In the genomic region with DNA sequence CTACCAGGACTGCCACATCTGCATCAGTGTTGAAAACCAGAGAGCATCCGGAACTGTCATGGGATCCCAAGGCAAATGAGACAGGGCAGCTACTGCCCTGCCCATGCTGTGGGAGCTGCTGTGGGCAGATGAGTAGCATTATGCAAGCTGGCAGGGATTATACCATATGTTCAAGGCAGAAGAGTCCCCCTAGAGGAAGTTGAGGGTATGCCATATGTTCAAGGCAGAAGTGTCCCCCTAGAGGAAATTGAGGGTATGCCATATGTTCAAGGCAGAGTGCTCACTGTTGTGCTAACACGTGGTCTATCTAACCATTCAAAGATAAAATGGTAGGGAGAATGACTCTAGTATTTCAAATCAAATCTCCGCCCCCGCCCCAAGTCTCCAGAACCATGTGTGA, we compare ENCODE assay signal across 8 mouse cellular contexts.
DNase-seq lines count a peak whose midpoint lies in the region; ATAC-seq and TF ChIP-seq lines count a peak whose summit lies in the region.

No protein-coding gene starts in this region.

- no peak overlapping the region for H3K9ac ChIP-seq in forebrain, postnatal 0 days
- no peak overlapping the region for H3K9ac ChIP-seq in forebrain, embryonic 15.5 days (replicated peaks)
- no peak overlapping the region for H3K9ac ChIP-seq in heart, postnatal 0 days (replicated peaks; ENCODE audit: low read depth, low read length)

- 71% methylated on average over 4 of the region's 4 CpGs for WGBS in forebrain, postnatal 0 days
- 71% methylated on average over 4 of the region's 4 CpGs for WGBS in forebrain, embryonic 15.5 days
- 65% methylated on average over 4 of the region's 4 CpGs for WGBS in heart, postnatal 0 days

- H3K36me3 ChIP-seq in forebrain, postnatal 0 days (ENCODE audit: insufficient read depth), result no peaks in the 10 kb centered on the region; the same call in 1 of the 2 replicates
- no peaks in the 10 kb centered on the region for H3K36me3 ChIP-seq in forebrain, embryonic 15.5 days
- H3K36me3 ChIP-seq in heart, postnatal 0 days (replicated peaks; ENCODE audit: control insufficient read depth, insufficient read depth, low read length), result peaks cover 5% of the 10 kb centered on the region; the same call in 1 of the 2 replicates

- H3K9me3 ChIP-seq in forebrain, postnatal 0 days (ENCODE audit: low read length), result no peaks in the 10 kb centered on the region
- H3K9me3 ChIP-seq in forebrain, embryonic 15.5 days, result no peaks in the 10 kb centered on the region
- H3K9me3 ChIP-seq in heart, postnatal 0 days (replicated peaks; ENCODE audit: control insufficient read depth, low read length), result no peaks in the 10 kb centered on the region

- H3K4me3 ChIP-seq in forebrain, postnatal 0 days (ENCODE audit: low read depth, low read length), result no peak overlapping the region
- H3K4me3 ChIP-seq in forebrain, embryonic 15.5 days, result no peak overlapping the region
- H3K4me3 ChIP-seq in heart, postnatal 0 days (ENCODE audit: low read depth, low read length), result no peak overlapping the region

- no peaks in the 10 kb centered on the region for H3K27me3 ChIP-seq in forebrain, postnatal 0 days (ENCODE audit: insufficient read depth, low read length)
- H3K27me3 ChIP-seq in forebrain, embryonic 15.5 days, result no peaks in the 10 kb centered on the region
- no peaks in the 10 kb centered on the region for H3K27me3 ChIP-seq in heart, postnatal 0 days (ENCODE audit: control insufficient read depth, insufficient read depth, low read length)

- H3K4me2 ChIP-seq in forebrain, postnatal 0 days (ENCODE audit: low read depth), result no peak overlapping the region
- H3K4me2 ChIP-seq in forebrain, embryonic 15.5 days (replicated peaks), result no peak overlapping the region
- H3K4me2 ChIP-seq in heart, postnatal 0 days (ENCODE audit: low read depth, low read length), result no peak overlapping the region

- DNase-seq in forebrain, postnatal 0 days, result no peak
- DNase-seq in 3134 (ENCODE audit: extremely low read depth, insufficient read length, low spot score) (peak; percentile 34), R1 (ENCODE audit: low read depth, low spot score) (peak; percentile 92)
- peak; percentile 59 for DNase-seq in heart, postnatal 0 days (ENCODE audit: low spot score)
- DNase-seq in layer of hippocampus, postnatal 36 days, result no peak
- no peak for DNase-seq in right cerebral cortex, adult 2 months (ENCODE audit: low spot score in 2 of 2)

- H3K4me1 ChIP-seq in forebrain, postnatal 0 days (ENCODE audit: insufficient read depth), result no peaks in the 10 kb centered on the region
- H3K4me1 ChIP-seq in forebrain, embryonic 15.5 days, result no peaks in the 10 kb centered on the region
- 0 out of 2 replicates have a peak, but pooled peaks cover 4% of the 10 kb centered on the region for H3K4me1 ChIP-seq in heart, postnatal 0 days (ENCODE audit: control insufficient read depth, insufficient read depth)

- H3K27ac ChIP-seq in forebrain, postnatal 0 days (ENCODE audit: low read depth, low read length), result no peak overlapping the region
- no peak overlapping the region for H3K27ac ChIP-seq in forebrain, embryonic 15.5 days (replicated peaks)
- H3K27ac ChIP-seq in heart, postnatal 0 days (ENCODE audit: low read depth), result no peak overlapping the region

- TF ChIP-seq CTCF in forebrain, postnatal 0 days (IDR thresholded peaks at IDR 0.05; ENCODE audit: low read depth), result peak; percentile 82
- TF ChIP-seq CTCF in heart, postnatal 0 days (IDR thresholded peaks at IDR 0.05; ENCODE audit: low read depth), result peak; percentile 96

- TF ChIP-seq EP300 in heart, postnatal 0 days (IDR thresholded peaks at IDR 0.05; ENCODE audit: low read depth), result no peak

- ATAC-seq in forebrain, postnatal 0 days, result peak; percentile 69
- no peak for ATAC-seq in forebrain, embryonic 15.5 days (replicated peaks)
- peak; percentile 36 for ATAC-seq in heart, postnatal 0 days (ENCODE audit: insufficient read depth, low read depth)
- ATAC-seq in megakaryocyte-erythroid progenitor cell, adult 5-6 weeks (replicated peaks; ENCODE audit: low FRiP score, low TSS enrichment, poor library complexity, severe bottlenecking), result peak; percentile 96

Comparison
In these comparisons a context has a peak if more than half of its experiments do, and no peak if none do; other contexts are left out.
1. DNase-seq: peak in 3134 (single experiment), R1 (single experiment) and heart, postnatal 0 days (single experiment); none in forebrain, postnatal 0 days (single experiment), layer of hippocampus, postnatal 36 days (0 of 2) and right cerebral cortex, adult 2 months (0 of 2).